Mouse (Mus musculus): ENCODE data around the gene Fbxo34. TPM values are rescaled to one million over a fixed set of nuclear protein-coding genes. Genes with fewer than 3 reads are reported as not detected.
A peak's percentile ranks its signal among the peaks of the same experiment; 100 is the strongest.

Gene Fbxo34
- total RNA-seq, 2 experiments from 2014 or later = 97.0 to 104 TPM

DNA sequence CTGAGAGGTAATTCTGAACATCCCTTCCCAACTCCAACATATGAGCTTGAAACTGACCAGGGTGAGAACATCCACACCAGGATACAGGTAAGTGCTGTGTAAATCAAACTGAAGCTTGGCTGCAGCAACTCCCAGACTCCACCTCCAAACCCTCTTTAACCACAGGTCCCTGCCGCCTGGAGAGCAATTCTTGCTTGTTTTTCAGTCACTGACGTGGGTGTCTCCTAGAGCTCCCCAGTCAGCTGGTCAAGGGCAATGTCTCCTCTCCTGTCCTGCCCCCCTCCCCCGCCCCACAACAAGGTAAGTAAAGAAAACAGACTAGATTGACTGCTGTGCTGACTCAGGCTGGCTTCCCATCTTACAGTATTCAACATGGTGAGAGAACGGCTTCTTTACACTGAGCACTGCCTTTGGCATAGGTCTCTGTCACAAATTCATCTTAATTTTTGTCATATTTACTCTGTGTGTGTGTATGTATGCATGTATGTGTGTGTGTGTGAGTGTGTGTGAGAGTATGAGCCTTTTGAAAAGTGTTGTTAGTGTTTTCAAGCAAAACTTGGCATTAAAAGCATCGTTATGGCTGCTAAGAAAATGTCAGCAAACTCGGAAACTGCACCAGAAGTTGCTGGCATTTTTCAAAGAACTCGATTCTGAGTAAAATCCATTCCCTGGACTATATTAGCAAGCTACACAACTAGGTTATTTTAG lies 15.4 kb downstream of the Fbxo34 start:
- intact Hi-C loops (cut with DNase I) = no loop called here
- DNase-seq (ENCODE audit: low spot score in 2 of 2) = no peak

DNA sequence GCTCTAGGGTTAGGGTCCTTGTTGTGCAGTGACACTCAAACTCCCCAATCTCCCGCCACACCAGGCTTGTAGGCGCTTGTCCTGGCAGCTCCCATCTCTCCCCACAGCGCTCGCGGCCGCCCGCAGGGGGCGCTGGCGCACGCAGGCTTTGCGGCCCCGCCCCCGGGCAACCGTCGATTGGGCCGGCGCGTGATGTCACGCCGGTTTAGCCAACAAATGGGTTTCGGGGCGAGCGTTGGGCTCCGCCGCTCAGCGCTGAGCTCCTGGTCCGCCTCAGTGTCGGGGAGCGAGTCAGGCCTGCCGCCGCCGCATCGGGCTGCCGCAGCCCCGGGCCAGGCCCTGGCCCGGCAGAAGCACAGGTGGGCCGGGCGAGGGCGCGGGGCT lies 22.1 kb downstream of the Fbxo34 start:
- DNase-seq (ENCODE audit: low spot score in 2 of 2) = peak; percentile 98 to 99
- intact Hi-C loops (cut with DNase I) = loop anchor here (2.0 to 5.0 kb wide), 2 partner anchors 35 to 60 kb away; no protein-coding TSS in a partner anchor

DNA sequence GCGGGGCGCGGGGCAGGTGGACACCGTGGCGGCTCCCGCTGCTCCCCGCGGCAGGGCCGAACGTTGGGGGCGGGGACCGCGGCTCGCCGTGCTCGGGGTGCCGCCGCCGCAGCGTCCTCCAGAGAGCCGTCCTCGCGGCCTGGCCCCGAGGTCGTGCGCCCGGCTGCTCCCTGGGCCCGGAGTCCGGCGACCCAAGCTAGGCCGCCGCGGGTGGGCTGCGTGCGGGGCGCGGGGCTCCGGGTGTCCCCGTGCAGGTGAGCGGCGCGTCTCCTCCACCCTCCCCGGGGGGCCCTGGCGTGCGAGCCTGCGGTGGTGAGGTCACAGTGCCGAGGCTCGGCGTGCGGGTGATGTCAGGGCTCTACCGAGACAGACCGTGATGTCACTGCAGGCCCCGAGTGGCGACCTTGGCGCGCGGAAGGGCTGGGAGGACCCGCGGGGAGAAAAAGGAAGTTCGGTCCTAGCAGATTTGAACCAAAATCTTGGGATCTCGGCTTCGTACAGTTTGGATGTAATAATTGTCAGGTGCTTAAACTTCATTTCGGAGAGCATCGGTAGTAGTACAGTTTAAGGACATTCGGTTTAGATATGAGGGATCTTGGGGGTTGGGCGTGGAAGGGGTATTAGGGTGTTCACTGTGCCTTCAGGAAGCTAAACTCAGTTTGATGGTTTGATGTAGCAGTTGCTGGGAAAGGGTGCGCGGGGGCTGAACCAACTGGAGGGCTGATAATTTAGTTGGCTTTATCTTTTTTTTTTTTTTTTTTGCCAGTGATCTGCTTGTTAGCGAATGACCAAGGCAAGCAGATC lies 22.7 kb downstream of the Fbxo34 start:
- intact Hi-C loops (cut with DNase I) = loop anchor here (2.0 to 5.0 kb wide), 2 partner anchors 34 to 60 kb away; no protein-coding TSS in a partner anchor
- DNase-seq (ENCODE audit: low spot score in 2 of 2) = peak; percentile 57 to 71

DNA sequence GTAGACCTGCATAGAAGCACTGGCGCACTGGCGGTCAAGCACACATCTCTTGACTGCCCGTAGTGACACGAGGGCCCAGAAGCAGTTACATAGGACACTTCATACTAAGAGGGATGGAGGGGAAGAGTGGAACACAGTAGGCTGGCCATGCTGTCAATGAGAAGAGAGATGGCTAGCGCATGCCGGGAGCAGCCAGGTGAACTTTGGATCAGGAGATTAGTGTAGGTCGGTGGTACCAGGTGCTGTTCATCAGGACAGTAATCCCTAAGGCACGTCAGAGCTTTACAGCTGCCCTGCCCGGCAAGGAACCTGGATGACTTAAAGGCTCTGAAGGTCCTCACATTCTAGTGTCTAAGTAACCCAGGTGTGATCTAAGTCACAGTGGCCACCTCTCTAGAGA lies 23.7 kb downstream of the Fbxo34 start:
- intact Hi-C loops (cut with DNase I) = loop anchor here (1.0 to 5.0 kb wide), 3 partner anchors 33 to 59 kb away; no protein-coding TSS in a partner anchor
- DNase-seq (ENCODE audit: low spot score in 2 of 2) = no peak

DNA sequence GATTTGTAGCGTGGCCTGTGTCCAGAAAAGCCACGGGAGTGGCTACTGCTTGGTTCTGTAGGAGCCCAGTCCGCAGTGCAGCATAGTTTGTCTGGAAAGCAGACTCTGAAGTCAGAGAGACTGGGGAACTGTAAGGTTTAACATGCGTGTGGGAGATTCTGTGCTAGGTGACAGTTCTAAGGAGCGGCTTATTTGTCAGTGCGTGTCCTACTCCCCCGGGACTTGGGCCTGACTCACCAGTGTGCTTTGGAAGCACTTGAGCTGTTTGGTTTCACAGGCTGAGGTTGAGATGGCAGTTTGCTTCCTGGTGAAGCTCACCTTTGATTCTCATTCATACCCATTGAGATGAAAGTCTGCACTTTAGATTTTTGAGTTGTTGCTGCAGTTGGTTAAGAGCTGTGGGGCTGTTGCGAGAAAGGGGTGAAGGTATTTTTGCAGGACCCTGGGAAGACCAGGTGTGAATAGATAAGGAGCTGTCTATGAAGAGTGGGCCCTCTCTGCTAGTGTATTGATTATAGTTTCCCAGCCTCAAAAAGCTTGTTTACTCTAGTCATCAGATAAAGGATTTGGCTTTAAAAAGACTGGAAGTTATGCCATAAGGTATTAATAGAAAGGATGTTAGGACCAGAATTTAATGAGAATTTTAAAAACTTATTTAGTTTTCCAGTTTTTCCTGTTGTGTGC lies 24.5 kb downstream of the Fbxo34 start:
- intact Hi-C loops (cut with DNase I) = loop anchor here (1.0 to 5.0 kb wide), 2 partner anchors 33 to 52 kb away; no protein-coding TSS in a partner anchor
- peak; percentile 42 to 83 for DNase-seq (ENCODE audit: low spot score in 2 of 2)

DNA sequence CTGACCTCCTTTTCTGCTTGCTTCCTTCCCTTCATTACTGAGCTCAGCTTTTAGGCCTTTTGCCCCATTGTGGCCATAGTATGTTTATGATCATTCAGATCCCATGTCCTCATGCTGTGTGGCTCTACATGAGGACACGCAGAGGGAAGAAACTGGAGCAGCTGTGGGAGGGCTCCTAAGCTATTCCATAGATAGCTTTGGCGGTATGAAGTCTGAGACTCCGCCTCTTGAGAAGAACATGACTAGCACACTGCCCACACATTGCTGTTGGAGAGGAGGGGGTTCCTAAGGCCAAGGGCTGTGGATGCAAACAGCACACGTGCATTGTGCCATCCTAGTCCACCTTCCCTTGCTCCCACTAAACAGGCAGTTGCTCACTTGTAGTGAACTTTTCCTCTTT lies 26.0 kb downstream of the Fbxo34 start:
- peak in 1 of 2 experiments; percentile 71 for DNase-seq (ENCODE audit: low spot score in 2 of 2)
- intact Hi-C loops (cut with DNase I) = no loop called here

DNA sequence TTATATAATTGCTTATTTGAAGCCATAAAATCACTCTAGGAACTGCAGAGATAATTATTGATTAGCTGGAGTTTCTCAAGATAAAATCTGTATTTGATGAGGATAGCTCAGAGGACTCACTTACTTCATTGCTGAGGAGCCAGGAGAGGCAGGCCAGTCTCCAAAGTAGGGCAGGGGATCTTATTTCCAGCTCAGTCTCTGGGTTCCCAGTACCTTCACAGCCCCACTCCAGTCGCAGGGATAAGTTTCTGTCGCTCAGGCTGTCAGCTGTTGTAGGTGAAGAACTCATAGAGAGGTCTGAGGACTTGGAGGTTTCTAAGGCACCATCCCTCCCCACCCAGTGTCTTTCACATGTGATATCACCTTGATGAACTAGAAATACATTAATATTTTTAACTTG lies 27.5 kb downstream of the Fbxo34 start:
- intact Hi-C loops (cut with DNase I) = no loop called here

DNA sequence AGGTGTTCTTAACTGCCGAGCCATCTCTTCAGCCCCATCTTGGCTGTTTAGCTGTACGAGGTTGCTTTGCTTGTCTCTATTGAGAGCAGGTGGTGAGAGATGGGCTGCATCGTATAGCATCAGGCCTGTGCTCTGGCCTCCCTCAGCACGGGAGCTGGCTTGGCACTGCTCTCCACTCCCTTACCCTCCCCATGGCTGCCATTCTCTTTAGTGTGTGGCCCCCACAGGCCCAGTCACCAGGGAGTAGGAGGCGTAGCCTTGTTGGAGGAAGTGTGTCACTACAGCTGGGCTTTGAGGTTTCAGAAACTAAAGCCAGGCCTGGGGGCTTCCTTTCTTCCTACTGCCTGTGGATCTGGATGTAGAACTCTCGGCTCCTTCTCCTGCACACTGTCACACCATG lies 32.0 kb downstream of the Fbxo34 start:
- DNase-seq (ENCODE audit: low spot score in 2 of 2) = no peak
- intact Hi-C loops (cut with DNase I) = no loop called here

More for the DNA sequence above, 27.5 kb downstream of the Fbxo34 start:
- DNase-seq (ENCODE audit: low spot score in 2 of 2) = no peak

DNA sequence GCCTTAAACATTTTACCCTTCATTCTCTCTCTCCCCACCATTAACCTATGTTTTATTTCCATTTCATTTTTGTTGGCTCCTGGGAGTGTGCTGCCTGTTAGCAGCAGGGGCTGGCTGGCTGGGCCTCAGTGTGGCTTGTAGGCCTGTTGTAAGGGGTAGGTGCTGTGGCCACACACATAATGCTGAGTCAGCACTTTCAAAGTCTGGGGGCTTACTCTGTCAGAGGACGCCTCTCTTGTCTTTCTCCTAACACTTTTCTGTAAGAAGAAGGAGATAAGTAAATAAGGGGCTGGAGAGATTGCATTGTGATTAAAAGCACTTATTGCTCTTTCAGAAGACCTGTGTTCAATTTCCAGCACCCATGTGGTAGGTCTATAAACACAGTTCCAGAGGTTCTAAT lies 32.9 kb downstream of the Fbxo34 start:
- intact Hi-C loops (cut with DNase I) = no loop called here
- DNase-seq (ENCODE audit: low spot score in 2 of 2) = no peak

DNA sequence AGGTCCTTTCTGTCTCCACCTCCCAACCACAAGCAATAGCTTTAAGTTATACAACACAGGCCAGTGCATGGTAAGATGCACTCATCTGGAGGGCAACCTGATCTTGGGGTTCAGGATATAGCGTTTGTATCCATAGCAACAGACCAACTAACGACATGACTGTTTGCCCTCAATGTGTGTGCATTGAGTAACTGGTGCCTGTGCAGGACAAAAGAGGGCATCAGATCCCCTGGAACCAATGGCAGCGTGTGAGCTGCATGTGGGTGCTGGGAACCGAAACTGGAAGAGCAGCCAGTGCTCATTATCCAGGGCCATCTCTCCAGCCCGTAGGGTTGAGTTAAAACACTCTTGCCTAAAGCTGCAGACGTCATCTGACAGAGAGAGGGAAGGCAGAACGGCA lies 38.5 kb downstream of the Fbxo34 start:
- intact Hi-C loops (cut with DNase I) = no loop called here
- no peak for DNase-seq (ENCODE audit: low spot score in 2 of 2)

DNA sequence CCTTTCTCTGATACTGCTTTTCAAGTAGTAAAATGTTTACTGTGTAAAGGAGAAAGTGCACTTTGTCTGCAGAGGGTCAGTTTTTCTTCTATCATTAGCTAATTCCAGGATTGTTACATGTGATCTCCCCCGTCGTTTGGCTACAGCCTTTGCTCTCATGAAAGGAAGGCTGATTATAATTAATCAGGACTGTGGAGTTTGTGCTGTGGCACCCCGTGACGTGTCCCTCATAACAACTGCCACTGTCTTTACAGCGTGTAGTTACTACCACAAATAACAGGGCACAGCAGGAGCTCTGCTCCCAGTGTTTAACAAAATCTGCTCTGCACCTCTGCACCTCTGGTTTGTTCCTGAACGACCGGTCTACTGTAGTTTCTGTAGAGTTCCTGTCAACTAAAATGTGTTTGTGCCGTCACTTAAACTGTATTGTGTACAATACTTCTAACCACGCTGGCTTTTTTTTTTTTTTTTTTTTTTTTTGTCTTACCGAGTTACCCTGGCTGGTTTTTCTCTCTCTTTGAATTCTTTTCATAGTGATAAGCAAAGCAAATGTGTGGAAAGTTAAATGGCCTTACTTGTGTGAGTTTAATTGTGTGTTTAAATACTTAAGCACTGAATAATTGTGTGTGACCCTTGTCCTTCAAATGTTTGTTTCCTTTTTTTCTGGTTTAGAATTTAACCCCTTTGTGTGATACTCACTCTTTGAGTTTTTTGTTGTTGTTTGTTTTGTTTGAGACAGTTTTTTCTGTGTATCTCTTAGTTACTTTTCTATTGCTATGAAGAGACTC lies 39.3 kb downstream of the Fbxo34 start:
- intact Hi-C loops (cut with DNase I) = no loop called here

DNA sequence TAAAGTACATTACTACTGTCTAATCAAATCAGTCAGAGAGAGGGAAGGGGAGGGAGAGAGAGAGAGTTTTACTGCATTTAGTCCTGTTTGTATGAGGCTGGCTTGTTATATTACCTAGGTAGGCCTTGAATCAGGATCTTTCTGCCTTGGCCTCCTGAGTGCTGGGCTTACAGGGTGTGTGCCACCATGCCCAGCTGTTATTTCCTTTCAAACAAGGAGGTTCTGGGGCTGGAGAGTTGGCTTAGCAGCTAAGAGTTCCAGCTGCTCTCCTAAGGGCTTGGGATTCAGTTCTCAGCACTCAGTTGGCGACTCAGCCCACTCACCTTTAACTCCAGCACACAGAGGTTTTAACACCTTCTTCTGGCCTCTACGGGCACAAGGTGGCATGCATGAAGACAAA lies 40.5 kb downstream of the Fbxo34 start:
- intact Hi-C loops (cut with DNase I) = no loop called here
- DNase-seq (ENCODE audit: low spot score in 2 of 2) = no peak

More for the DNA sequence above, 39.3 kb downstream of the Fbxo34 start:
- no peak for DNase-seq (ENCODE audit: low spot score in 2 of 2)

DNA sequence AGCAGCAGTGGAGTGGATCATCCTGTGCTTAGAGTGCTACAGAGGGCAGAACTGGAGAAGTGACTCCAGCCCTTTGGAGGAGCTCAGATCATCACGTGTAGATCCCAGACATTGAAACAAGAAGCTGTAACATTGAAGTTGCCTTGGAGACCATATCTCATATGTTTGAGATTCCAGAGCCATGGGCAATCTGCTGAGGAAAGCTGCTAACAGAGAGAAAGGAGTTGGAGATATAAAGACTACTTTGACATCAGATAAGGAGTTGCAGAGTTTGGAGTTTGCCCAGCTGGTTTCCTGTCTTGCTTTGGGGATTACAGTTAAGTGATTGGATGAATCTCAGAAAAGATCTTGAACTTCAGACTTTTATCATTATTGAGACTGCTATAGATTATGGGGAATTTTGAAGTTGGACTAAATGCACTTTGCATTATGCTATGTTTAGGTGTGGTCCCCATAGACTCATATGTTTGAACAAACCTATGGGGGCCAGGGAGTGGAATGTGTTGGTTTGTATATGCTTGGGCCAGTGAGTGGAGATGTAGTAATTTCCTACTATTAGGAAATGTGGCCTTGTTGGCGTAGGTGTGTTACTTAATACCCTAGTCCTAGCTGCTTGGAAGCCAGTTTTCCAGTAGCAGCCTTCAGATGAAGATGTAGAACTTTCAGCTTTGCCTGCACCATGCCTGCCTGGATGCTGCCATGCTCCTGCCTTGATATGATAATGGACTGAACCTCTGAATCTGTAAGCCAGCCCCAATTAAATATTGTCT lies 43.6 kb downstream of the Fbxo34 start:
- intact Hi-C loops (cut with DNase I) = no loop called here
- no peak for DNase-seq (ENCODE audit: low spot score in 2 of 2)

DNA sequence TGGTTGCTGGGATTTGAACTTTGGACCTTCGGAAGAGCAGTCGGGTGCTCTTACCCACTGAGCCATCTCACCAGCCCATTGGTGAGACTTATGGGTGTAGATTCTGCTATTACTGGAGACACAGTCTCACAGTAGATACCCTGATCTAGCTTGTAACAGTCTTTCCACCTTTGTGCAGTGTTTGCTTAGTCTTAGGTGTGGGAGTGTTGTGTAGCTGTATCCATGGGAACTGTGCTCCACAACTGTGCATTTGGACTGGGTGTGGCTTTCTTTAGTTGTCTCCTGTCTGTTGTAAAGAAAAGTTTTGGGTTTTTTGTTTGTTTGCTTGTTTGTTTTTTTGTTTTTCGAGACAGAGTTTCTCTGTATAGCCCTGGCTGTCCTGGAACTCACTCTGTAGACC lies 45.7 kb downstream of the Fbxo34 start:
- intact Hi-C loops (cut with DNase I) = no loop called here
- DNase-seq (ENCODE audit: low spot score in 2 of 2) = no peak

DNA sequence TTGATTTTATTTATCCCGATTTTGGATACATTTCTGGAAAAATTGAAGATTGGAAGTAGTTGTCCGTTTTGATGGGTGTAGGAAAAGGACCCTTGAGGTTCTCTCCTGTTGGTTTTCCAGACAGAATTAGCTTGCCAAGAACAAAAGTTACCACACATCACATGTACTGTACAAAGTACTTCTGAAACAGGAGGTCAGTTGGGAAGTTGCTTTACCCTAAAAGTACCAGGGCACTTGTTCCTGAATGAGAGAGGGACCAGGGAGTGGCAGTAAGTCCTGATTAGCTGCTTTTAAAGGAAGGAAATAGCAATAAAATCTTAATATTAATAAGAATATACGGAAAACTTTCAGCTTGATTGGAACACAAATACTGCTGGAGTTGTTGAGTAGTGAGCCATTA lies 46.9 kb downstream of the Fbxo34 start:
- intact Hi-C loops (cut with DNase I) = no loop called here
- DNase-seq (ENCODE audit: low spot score in 2 of 2) = no peak

DNA sequence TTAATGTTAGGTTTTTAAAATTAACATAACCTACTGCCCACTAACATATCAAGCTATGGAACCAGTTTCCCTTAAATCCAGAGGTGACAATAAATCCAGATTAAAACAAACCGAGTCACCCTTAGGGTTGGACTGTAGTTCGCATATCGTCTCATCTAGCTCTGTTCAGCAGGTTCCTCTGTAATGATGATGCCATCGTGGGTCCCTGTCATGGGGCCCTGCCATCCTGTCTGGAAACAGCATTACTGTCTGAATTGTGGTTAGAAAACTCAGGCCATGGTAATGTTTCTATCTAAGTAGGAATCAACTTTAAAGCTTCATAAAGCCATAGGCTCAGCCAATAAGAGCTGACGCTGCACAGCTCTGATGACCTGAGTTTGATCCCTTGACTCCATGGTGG lies 48.4 kb downstream of the Fbxo34 start:
- intact Hi-C loops (cut with DNase I) = no loop called here

DNA sequence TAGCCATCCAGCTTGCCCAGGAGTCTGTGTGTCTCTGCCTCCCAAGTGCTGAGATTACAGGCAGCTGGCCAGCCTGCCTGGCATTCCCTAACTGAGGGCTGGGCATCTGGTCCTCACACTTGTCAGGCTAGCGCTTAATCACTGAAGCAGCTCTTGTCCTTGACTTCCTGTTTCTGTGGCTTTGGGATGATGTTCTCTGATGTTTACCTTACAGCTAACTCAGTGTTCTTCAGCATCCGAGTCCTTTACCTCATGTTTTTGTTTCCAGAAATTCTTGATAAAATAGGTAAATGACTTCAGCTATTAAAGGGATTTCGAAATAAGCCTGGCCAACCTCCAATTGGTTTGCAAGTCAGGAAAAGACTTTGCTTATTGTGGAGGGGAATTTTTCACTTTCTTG lies 53.8 kb downstream of the Fbxo34 start:
- no peak for DNase-seq (ENCODE audit: low spot score in 2 of 2)
- intact Hi-C loops (cut with DNase I) = no loop called here

More for the DNA sequence above, 48.4 kb downstream of the Fbxo34 start:
- no peak for DNase-seq (ENCODE audit: low spot score in 2 of 2)

DNA sequence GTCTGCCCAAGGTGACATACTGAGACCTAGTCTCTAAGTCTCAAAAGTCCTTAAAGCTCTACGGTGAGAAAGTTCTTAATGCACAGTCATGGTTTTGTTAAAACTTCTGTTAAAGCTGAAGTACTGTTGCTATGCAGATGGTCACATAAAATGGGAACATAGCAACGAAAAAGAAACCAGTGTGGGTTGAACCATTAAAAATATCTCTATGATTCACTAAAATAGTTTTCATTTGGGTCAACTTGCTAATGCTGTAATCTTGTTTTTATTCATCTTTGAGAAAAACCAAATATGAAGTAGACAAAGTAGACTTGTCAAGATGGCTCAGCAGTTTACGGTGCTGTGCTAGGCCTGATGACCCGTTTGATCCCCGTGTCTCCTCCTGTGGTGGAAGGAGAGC lies 56.5 kb downstream of the Fbxo34 start:
- intact Hi-C loops (cut with DNase I) = loop anchor here (2.0 to 5.0 kb wide), 2 partner anchors 18 to 34 kb away; no protein-coding TSS in a partner anchor
- DNase-seq (ENCODE audit: low spot score in 2 of 2) = peak in 1 of 2 experiments; percentile 70

DNA sequence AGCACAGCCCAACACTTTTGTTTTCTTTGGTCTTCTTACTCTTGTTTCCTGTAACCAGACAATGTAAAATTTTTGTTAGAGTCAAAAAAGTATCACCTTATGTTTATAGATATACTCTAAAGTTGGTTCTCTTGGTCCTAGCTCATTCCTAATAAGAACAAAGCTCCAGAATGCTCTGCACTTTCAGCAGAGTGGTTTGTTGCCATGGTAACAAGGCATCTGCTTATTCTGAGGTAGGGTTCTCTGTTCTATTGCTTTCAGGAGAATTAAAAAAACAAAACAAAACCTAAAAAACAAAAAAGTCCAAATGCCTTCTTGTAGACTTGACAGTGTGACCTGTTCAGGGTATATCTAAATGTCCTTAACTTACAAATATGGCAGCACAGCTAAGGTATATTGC lies 57.8 kb downstream of the Fbxo34 start:
- intact Hi-C loops (cut with DNase I) = loop anchor here (5.0 kb wide), 1 partner anchor 36 kb away; no protein-coding TSS in a partner anchor
- DNase-seq (ENCODE audit: low spot score in 2 of 2) = peak in 1 of 2 experiments; percentile 41
